Mouse (Mus musculus) lung, embryonic 14.5 days (tissue): ENCODE measurements around the gene Mrps34. TPM values are rescaled to one million over a fixed set of nuclear protein-coding genes. Genes with fewer than 3 reads are reported as not detected.
"Not testable (repeated sequence)": the region's sequence is repeated elsewhere in the genome, so short reads cannot be mapped to it uniquely, and the experiment has no call there.

ENCODE experiments used
- ATAC-seq: fragments of 200-750 bp; cut with Nextera tagmentation; 2 replicates; pipeline ENCODE4 v1.8.0; 2017; ENCODE audit warnings: mild to moderate bottlenecking, moderate TSS enrichment, moderate library complexity; ENCODE audit not compliant: insufficient read depth
- DNase-seq: peaks from one replicate; pipeline ENCODE4 v3.0.0-alpha.2; 2015
- H3K27ac ChIP-seq: fragments of 300-500 bp; sonication (generic); 2 replicates; pipeline ENCODE4 v1.5.1; 2014; ENCODE audit warnings: low read depth, mild to moderate bottlenecking, moderate library complexity
- H3K27me3 ChIP-seq: fragments of 300-500 bp; sonication (generic); 2 replicates; pipeline ENCODE4 v1.6.1; 2014; ENCODE audit warnings: low read length, control low read depth; ENCODE audit not compliant: insufficient read depth
- H3K36me3 ChIP-seq: fragments of 300-500 bp; sonication (generic); 2 replicates; pipeline ENCODE4 v1.6.1; 2014; ENCODE audit warnings: control low read depth; ENCODE audit not compliant: insufficient read depth
- H3K4me1 ChIP-seq: fragments of 300-500 bp; sonication (generic); 2 replicates; pipeline ENCODE4 v1.6.1; 2014; ENCODE audit warnings: antibody characterized with exemption, control low read depth; ENCODE audit not compliant: insufficient read depth
- H3K4me2 ChIP-seq: fragments of 300-500 bp; sonication (generic); 2 replicates; pipeline ENCODE4 v1.6.1; 2014; ENCODE audit warnings: mild to moderate bottlenecking
- H3K4me3 ChIP-seq: fragments of 300-500 bp; sonication (generic); 2 replicates; pipeline ENCODE4 v1.5.1; 2014; ENCODE audit warnings: low read depth, low read length
- H3K9ac ChIP-seq: fragments of 300-500 bp; sonication (generic); 2 replicates; pipeline ENCODE4 v1.6.1; 2014
- H3K9me3 ChIP-seq: fragments of 300-500 bp; sonication (generic); 2 replicates; pipeline ENCODE4 v1.6.1; 2016; ENCODE audit warnings: low read depth, low read length, control low read depth
- CTCF ChIP-seq: IDR thresholded peaks from 2 replicates; pipeline ENCODE4 v1.5.1; 2016; ENCODE audit warnings: antibody characterized with exemption, low read depth
- WGBS: fragments of 180-500 bp; shearing (Covaris S2); extraction: QIAGEN DNeasy Blood & Tissue Kit; methylation state at CpG from one replicate; pipeline ENCODE4 v1.1.7; 2014; 5-methylcytosine and 5-hydroxymethylcytosine counted together
- polyA plus RNA-seq: library from polyadenylated mRNA; unstranded; fragments of >200 nt; fragmentation: Nextera tagmentation; extraction: Ambion mirVana; gene quantifications from 2 replicates; pipeline ENCODE4 v1.2.1, GENCODE M21; 2014

Mrps34 gene
- polyA plus RNA-seq, 1 experiment from 2014 or later, result 93.7 TPM

- TF ChIP-seq CTCF, result peak; percentile 18; the same call in 1 of the 2 replicates
- no peak for DNase-seq
- H3K27ac ChIP-seq, result peak overlapping the region; percentile 85
- H3K4me3 ChIP-seq, result peak overlapping the region; percentile 97
- H3K27me3 ChIP-seq, result no peaks in the 10 kb centered on the region
- peaks cover 5% of the 10 kb centered on the region; the same call in 1 of the 2 replicates for H3K4me1 ChIP-seq
- ATAC-seq, result no peak
- 41% methylated on average over 6 of the region's 6 CpGs for WGBS
- no peaks in the 10 kb centered on the region for H3K9me3 ChIP-seq
- no peaks in the 10 kb centered on the region for H3K36me3 ChIP-seq
- H3K9ac ChIP-seq, result peak overlapping the region; percentile 86
- peak overlapping the region; percentile 72 for H3K4me2 ChIP-seq
Measured at GRCm38 (mm10) chr17:24937266-24937665, 42.4 kb downstream of the Mrps34 start.

GRCm38 (mm10) chr17:24942453-24942852 lies 47.5 kb downstream of the Mrps34 start:
- not testable (repeated sequence) for H3K4me1 ChIP-seq, H3K9me3 ChIP-seq, H3K4me2 ChIP-seq, H3K27me3 ChIP-seq, ATAC-seq, H3K4me3 ChIP-seq, H3K27ac ChIP-seq, H3K9ac ChIP-seq
- peaks cover 43% of the 10 kb centered on the region for H3K36me3 ChIP-seq
- TF ChIP-seq CTCF, result peak; percentile 70
- WGBS, result 5% methylated on average over 2 of the region's 2 CpGs
- peak; percentile 44 for DNase-seq

GRCm38 (mm10) chr17:24943036-24943435 lies 48.1 kb downstream of the Mrps34 start:
- H3K27ac ChIP-seq, result no peak overlapping the region
- H3K27me3 ChIP-seq, result no peaks in the 10 kb centered on the region
- H3K9ac ChIP-seq, result no peak overlapping the region
- no peak overlapping the region for H3K4me3 ChIP-seq
- TF ChIP-seq CTCF, result no peak
- no peaks in the 10 kb centered on the region for H3K4me1 ChIP-seq
- ATAC-seq (no peak), DNase-seq (no peak)
- peaks cover 49% of the 10 kb centered on the region for H3K36me3 ChIP-seq
- H3K4me2 ChIP-seq, result no peak overlapping the region
- H3K9me3 ChIP-seq, result no peaks in the 10 kb centered on the region
- WGBS, result 87% methylated on average over 7 of the region's 7 CpGs

- not testable (repeated sequence) for H3K4me3 ChIP-seq, H3K27ac ChIP-seq, H3K9ac ChIP-seq, ATAC-seq, H3K4me1 ChIP-seq, H3K9me3 ChIP-seq, H3K27me3 ChIP-seq, H3K4me2 ChIP-seq, DNase-seq
- H3K36me3 ChIP-seq, result peaks cover 54% of the 10 kb centered on the region
- 86% methylated on average over 1 of the region's 1 CpGs for WGBS
Measured at GRCm38 (mm10) chr17:24943589-24943988, 48.7 kb downstream of the Mrps34 start.

Other genes with a start within 250 kb of the Mrps34 start
- 67.8 and 68.3 TPM in 2 replicates for gene Slc9a3r2, start 244.8 kb upstream of the Mrps34 start, polyA plus RNA-seq
- 0.78 and 1.0 TPM in 2 replicates for gene Npw, start 236.7 kb upstream of the Mrps34 start, polyA plus RNA-seq
- 32.9 and 34.0 TPM in 2 replicates for gene Zfp598, start 225.4 kb upstream of the Mrps34 start, polyA plus RNA-seq
- 0.83 and 1.3 TPM in 2 replicates for gene Syngr3, start 205.2 kb upstream of the Mrps34 start, polyA plus RNA-seq
- gene Gfer, start 199.0 kb upstream of the Mrps34 start, polyA plus RNA-seq, result 53.9 and 54.4 TPM in 2 replicates
- gene Noxo1, start 198.9 kb upstream of the Mrps34 start, polyA plus RNA-seq, result 3.5 and 5.0 TPM in 2 replicates
- gene Tbl3, start 187.5 kb upstream of the Mrps34 start, polyA plus RNA-seq, result 97.9 and 112 TPM in 2 replicates
- gene Rnf151, start 177.1 kb upstream of the Mrps34 start, polyA plus RNA-seq, result 0.46 and 0.71 TPM in 2 replicates
- gene Rps2, start 177.0 kb upstream of the Mrps34 start, polyA plus RNA-seq, result 1,798 and 1,884 TPM in 2 replicates
- gene Ndufb10, start 170.6 kb upstream of the Mrps34 start, polyA plus RNA-seq, result 211 and 221 TPM in 2 replicates
- not detected in 2 replicates for gene Rpl3l, start 167.3 kb upstream of the Mrps34 start, polyA plus RNA-seq
- gene Msrb1, start 158.5 kb upstream of the Mrps34 start, polyA plus RNA-seq, result 35.2 and 37.8 TPM in 2 replicates
- 2.9 and 3.3 TPM in 2 replicates for gene Hs3st6, start 142.1 kb upstream of the Mrps34 start, polyA plus RNA-seq
- gene Meiob, start 90.8 kb upstream of the Mrps34 start, polyA plus RNA-seq, result not detected in 2 replicates
- 23.2 and 24.8 TPM in 2 replicates for gene Hagh, start 55.0 kb upstream of the Mrps34 start, polyA plus RNA-seq
- 16.5 and 17.1 TPM in 2 replicates for gene Fahd1, start 44.8 kb upstream of the Mrps34 start, polyA plus RNA-seq
- 0.93 and 1.1 TPM in 2 replicates for gene Igfals, start 29.1 kb upstream of the Mrps34 start, polyA plus RNA-seq
- gene Nubp2, start 8.8 kb upstream of the Mrps34 start, polyA plus RNA-seq, result 53.0 and 56.5 TPM in 2 replicates
- gene Spsb3, start 8.5 kb upstream of the Mrps34 start, polyA plus RNA-seq, result 34.8 and 37.2 TPM in 2 replicates
- gene Eme2, start within 50 bp of the Mrps34 start, polyA plus RNA-seq, result 21.2 and 23.3 TPM in 2 replicates
- 65.1 and 77.1 TPM in 2 replicates for gene Nme3, start 1.4 kb downstream of the Mrps34 start, polyA plus RNA-seq
- gene Mapk8ip3, start 41.9 kb downstream of the Mrps34 start, polyA plus RNA-seq, result 32.1 and 34.2 TPM in 2 replicates
- 140 and 142 TPM in 2 replicates for gene Jpt2, start 65.6 kb downstream of the Mrps34 start, polyA plus RNA-seq
- 8.7 and 9.8 TPM in 2 replicates for gene Cramp1l, start 120.7 kb downstream of the Mrps34 start, polyA plus RNA-seq
- gene Ift140, start 121.0 kb downstream of the Mrps34 start, polyA plus RNA-seq, result 16.9 and 18.0 TPM in 2 replicates
- gene Tmem204, start 188.5 kb downstream of the Mrps34 start, polyA plus RNA-seq, result 65.2 and 67.1 TPM in 2 replicates
- 41.8 and 46.5 TPM in 2 replicates for gene Telo2, start 220.9 kb downstream of the Mrps34 start, polyA plus RNA-seq
- gene Ptx4, start 225.6 kb downstream of the Mrps34 start, polyA plus RNA-seq, result not detected in 2 replicates
- 22.3 and 23.1 TPM in 2 replicates for gene Clcn7, start 238.3 kb downstream of the Mrps34 start, polyA plus RNA-seq